Mouse (Mus musculus) cerebellum, adult 2 months (tissue): ENCODE measurements at regions not wholly inside any gene's neighbourhood (a gene's known extent, or its start where the extent isn't known, plus 50 kb on each side); places are given as distances from the start of the nearest gene placed in this dataset.

Experiments used
- CTCF ChIP-seq: fragments of 200-500 bp; IDR thresholded peaks from 2 replicates; pipeline ENCODE4 v1.5.1; 2011; ENCODE audit warnings: low read depth, mild to moderate bottlenecking, control low read depth, low read length, moderate library complexity, borderline replicate concordance; ENCODE audit not compliant: insufficient read depth
- POLR2A ChIP-seq: fragments of 200-500 bp; IDR thresholded peaks from 2 replicates; pipeline ENCODE4 v1.6.1; 2011; ENCODE audit warnings: low read length, control low read depth, borderline replicate concordance; ENCODE audit not compliant: insufficient read depth

GRCm38 (mm10) chr2:51730805-51731204, 103.5 kb downstream of the Tas2r134 start:
- TF ChIP-seq CTCF (no peak), POLR2A (no peak)
